Mouse (Mus musculus): Measurements from ENCODE around the gene Foxn3.

DNA sequence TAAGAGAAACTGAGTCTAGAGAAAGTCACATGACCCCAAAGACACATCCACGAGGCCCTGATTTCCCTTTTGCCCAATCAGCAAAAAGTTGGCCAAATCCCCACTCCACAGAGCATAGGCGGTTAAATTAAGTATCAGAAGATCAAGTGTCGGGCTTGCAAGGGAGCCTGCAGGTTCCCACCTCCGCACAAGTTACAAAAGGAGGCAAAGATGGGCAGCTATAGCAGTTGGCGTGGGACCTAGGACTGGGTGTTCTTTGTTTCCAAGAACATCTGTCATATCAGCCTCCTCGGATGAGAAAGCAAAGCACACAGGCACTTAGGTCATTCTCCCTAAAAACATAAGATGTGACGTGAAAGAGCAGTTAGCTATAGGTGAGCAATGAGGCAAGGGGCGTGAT lies 308.9 kb downstream of the Foxn3 start:
- no peak for TF ChIP-seq POLR2A (IDR thresholded peaks at IDR 0.05; ENCODE audit: low read depth, low read length)
- TF ChIP-seq CTCF (IDR thresholded peaks at IDR 0.05; ENCODE audit: extremely low read depth, insufficient read depth, insufficient read length, insufficient replicate concordance) = no peak

Data from spleen, adult 2 months (tissue).